Comparison of ENCODE assay signal across 8 mouse cellular contexts in the genomic region with DNA sequence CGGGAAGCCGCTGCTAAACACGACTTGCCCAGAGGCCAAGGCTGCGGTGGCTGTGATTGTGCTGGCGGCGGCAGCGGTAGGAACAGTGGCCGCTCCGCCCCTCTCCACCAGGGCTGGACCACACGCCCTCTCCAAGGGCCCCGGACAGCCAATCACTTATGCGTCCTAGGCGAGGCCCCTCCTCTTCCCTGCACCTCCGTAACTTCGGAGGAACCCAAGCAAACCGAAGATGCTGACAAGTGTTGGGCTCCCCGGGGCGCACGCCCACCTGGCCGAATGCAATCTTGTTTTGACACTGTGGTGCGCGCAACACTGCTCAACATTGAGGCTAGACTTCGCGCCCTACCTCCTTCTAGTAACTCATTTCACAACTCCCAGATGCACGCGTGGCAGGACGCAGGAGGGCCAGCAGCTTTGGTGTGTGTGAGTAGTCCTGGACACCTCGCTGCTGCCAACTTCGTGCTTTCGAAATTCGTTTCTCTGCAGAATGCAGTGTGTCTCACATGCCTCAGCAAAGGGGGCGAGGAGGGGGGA. TPM values are rescaled to one million over a fixed set of nuclear protein-coding genes. Genes with fewer than 3 reads are reported as not detected.
A peak's percentile ranks its signal among the peaks of the same experiment; 100 is the strongest.
DNase-seq lines count a peak whose midpoint lies in the region; ATAC-seq and TF ChIP-seq lines count a peak whose summit lies in the region.

Gene Tll2, minus strand, starts transcription at position 25 of the 534 bp plus-strand sequence.

- peaks cover 21% of the 10 kb centered on the region for H3K27me3 ChIP-seq in hindbrain, embryonic 16.5 days (replicated peaks; ENCODE audit: control insufficient read depth, insufficient read depth, low read length)
- peaks cover 65% of the 10 kb centered on the region for H3K27me3 ChIP-seq in limb, embryonic 12.5 days
- peaks cover 45% of the 10 kb centered on the region for H3K27me3 ChIP-seq in midbrain, embryonic 11.5 days (ENCODE audit: control insufficient read depth, insufficient read depth, low read length)
- H3K27me3 ChIP-seq in small intestine, adult 2 months (ENCODE audit: control insufficient read depth, insufficient read depth, low read length): peaks cover 10% of the 10 kb centered on the region; the same call in 1 of the 2 replicates

- peaks cover 9% of the 10 kb centered on the region for H3K36me3 ChIP-seq in hindbrain, embryonic 16.5 days (ENCODE audit: control insufficient read depth, insufficient read depth, low read length)
- peaks cover 11% of the 10 kb centered on the region for H3K36me3 ChIP-seq in limb, embryonic 12.5 days
- no peaks in the 10 kb centered on the region for H3K36me3 ChIP-seq in midbrain, embryonic 11.5 days (ENCODE audit: control insufficient read depth, insufficient read depth, low read length)
- peaks cover 5% of the 10 kb centered on the region; the same call in 1 of the 2 replicates for H3K36me3 ChIP-seq in small intestine, adult 2 months (ENCODE audit: control insufficient read depth, insufficient read depth, low read length)

- H3K27ac ChIP-seq in hindbrain, embryonic 16.5 days (ENCODE audit: low read depth, low read length): no peak within 1 kb of the TSS
- no peak within 1 kb of the TSS for H3K27ac ChIP-seq in limb, embryonic 12.5 days
- H3K27ac ChIP-seq in midbrain, embryonic 11.5 days (ENCODE audit: low read depth, low read length): no peak within 1 kb of the TSS
- H3K27ac ChIP-seq in small intestine, adult 2 months (ENCODE audit: insufficient read depth, low read depth, low read length): no peak within 1 kb of the TSS

- no peak for TF ChIP-seq POLR2A in small intestine, adult 2 months (IDR thresholded peaks at IDR 0.05; ENCODE audit: low read depth, low read length)

- H3K9me3 ChIP-seq in hindbrain, embryonic 16.5 days (ENCODE audit: control insufficient read depth, low read length): no peaks in the 10 kb centered on the region; the same call in 1 of the 2 replicates
- H3K9me3 ChIP-seq in limb, embryonic 12.5 days: no peaks in the 10 kb centered on the region
- H3K9me3 ChIP-seq in midbrain, embryonic 11.5 days (ENCODE audit: control insufficient read depth, low read length): no peaks in the 10 kb centered on the region

- peak within 1 kb of the TSS; percentile 60 for H3K9ac ChIP-seq in hindbrain, embryonic 16.5 days (ENCODE audit: low read depth, low read length)
- H3K9ac ChIP-seq in limb, embryonic 12.5 days (replicated peaks): peak within 1 kb of the TSS; percentile 52
- peak within 1 kb of the TSS; percentile 46 for H3K9ac ChIP-seq in midbrain, embryonic 11.5 days (ENCODE audit: low read length)

- 2% methylated on average over 31 of the region's 32 CpGs for WGBS in hindbrain, embryonic 16.5 days
- under 1% methylated on average over 32 of the region's 32 CpGs for WGBS in limb, embryonic 12.5 days
- 1% methylated on average over 31 of the region's 32 CpGs for WGBS in midbrain, embryonic 11.5 days
- 2% methylated on average over 32 of the region's 32 CpGs for WGBS in small intestine, adult 2 months

- peak; percentile 92 for ATAC-seq in hindbrain, embryonic 16.5 days
- ATAC-seq in limb, embryonic 12.5 days (ENCODE audit: insufficient number of reproducible peaks, insufficient read depth, low FRiP score, low TSS enrichment, low read depth): peak; percentile 95; the same call in 1 of the 2 replicates
- peak; percentile 97 for ATAC-seq in midbrain, embryonic 11.5 days (ENCODE audit: low FRiP score)

- peak within 1 kb of the TSS; percentile 97 for H3K4me2 ChIP-seq in hindbrain, embryonic 16.5 days (ENCODE audit: low read length)
- peak within 1 kb of the TSS; percentile 99 for H3K4me2 ChIP-seq in limb, embryonic 12.5 days
- H3K4me2 ChIP-seq in midbrain, embryonic 11.5 days: peak within 1 kb of the TSS; percentile 97

- H3K4me1 ChIP-seq in hindbrain, embryonic 16.5 days (ENCODE audit: control insufficient read depth, insufficient read depth, low read depth, low read length): peaks cover 16% of the 10 kb centered on the region
- H3K4me1 ChIP-seq in limb, embryonic 12.5 days (replicated peaks): peaks cover 15% of the 10 kb centered on the region
- H3K4me1 ChIP-seq in midbrain, embryonic 11.5 days (ENCODE audit: control insufficient read depth, insufficient read depth, low read length): peaks cover 12% of the 10 kb centered on the region
- H3K4me1 ChIP-seq in small intestine, adult 2 months (ENCODE audit: control insufficient read depth, insufficient read depth, insufficient read length, low read length): peaks cover 11% of the 10 kb centered on the region

- no peak for TF ChIP-seq CTCF in small intestine, adult 2 months (IDR thresholded peaks at IDR 0.05; ENCODE audit: extremely low read depth, insufficient read length, insufficient replicate concordance, low read depth, low read length)

- H3K4me3 ChIP-seq in hindbrain, embryonic 16.5 days (ENCODE audit: low read length): peak within 1 kb of the TSS; percentile 49
- H3K4me3 ChIP-seq in limb, embryonic 12.5 days (replicated peaks): peak within 1 kb of the TSS; percentile 49
- peak within 1 kb of the TSS; percentile 41 for H3K4me3 ChIP-seq in midbrain, embryonic 11.5 days (ENCODE audit: low read depth, low read length)
- peak within 1 kb of the TSS; percentile 38 for H3K4me3 ChIP-seq in small intestine, adult 2 months (ENCODE audit: low read depth, low read length)

- DNase-seq in NIH3T3 (ENCODE audit: low read depth): peak; percentile 44
- DNase-seq in c-Kit-positive CD71-negative TER-119-negative erythroid progenitor cells, embryonic 14.5 days (ENCODE audit: low read depth): peak; percentile 20
- DNase-seq in gastrocnemius, postnatal 10 days: peak; percentile 49
- DNase-seq in midbrain, embryonic 11.5 days (ENCODE audit: low spot score, missing footprints): no peak
- no peak for DNase-seq in cerebellum, adult 9-10 months

RNA-seq across cellular contexts. Expression of gene Tll2, which starts in this region (rescaled TPM):
- total RNA-seq in gastrocnemius, postnatal 10 days (2021): under 1 TPM; 0.42 to 0.52 TPM
- 0.91 and 1.1 TPM in 2 replicates for polyA plus RNA-seq in hindbrain, embryonic 16.5 days (2015; fragmentation: Nextera tagmentation; extraction: Ambion mirVana)
- 0.28 and 0.36 TPM in 2 replicates for polyA plus RNA-seq in limb, embryonic 12.5 days (2016; fragmentation: Nextera tagmentation; extraction: Ambion mirVana)
- polyA plus RNA-seq in midbrain, embryonic 11.5 days (2014; fragmentation: Nextera tagmentation; extraction: Ambion mirVana): 0.61 and 0.71 TPM in 2 replicates
- polyA plus RNA-seq in small intestine, adult 2 months (2012; rRNA removed): 0.03 TPM in 1 of 2 replicates, not detected in the other

Comparison
In these comparisons a context has a peak if more than half of its experiments do, and no peak if none do; other contexts are left out.
1. Peak in DNase-seq in gastrocnemius, postnatal 10 days; RNA of the gene not detected or under 1 TPM.
2. Peak in ATAC-seq, H3K4me3 ChIP-seq, H3K9ac ChIP-seq and H3K4me2 ChIP-seq in limb, embryonic 12.5 days; RNA of the gene not detected or under 1 TPM.
3. Peak in ATAC-seq, H3K4me3 ChIP-seq, H3K9ac ChIP-seq and H3K4me2 ChIP-seq in midbrain, embryonic 11.5 days; RNA of the gene not detected or under 1 TPM.
4. DNase-seq: peak in NIH3T3 (single experiment) and c-Kit-positive CD71-negative TER-119-negative erythroid progenitor cells, embryonic 14.5 days (single experiment); none in midbrain, embryonic 11.5 days (single experiment) and cerebellum, adult 9-10 months (single experiment).
5. Peak in every context shown above with its lines, with median percentiles within 50 percentile points of each other: ATAC-seq, H3K4me2 ChIP-seq, H3K4me3 ChIP-seq and H3K9ac ChIP-seq.